Comparison of ENCODE assay signal across 17 mouse cellular contexts in the genomic region with DNA sequence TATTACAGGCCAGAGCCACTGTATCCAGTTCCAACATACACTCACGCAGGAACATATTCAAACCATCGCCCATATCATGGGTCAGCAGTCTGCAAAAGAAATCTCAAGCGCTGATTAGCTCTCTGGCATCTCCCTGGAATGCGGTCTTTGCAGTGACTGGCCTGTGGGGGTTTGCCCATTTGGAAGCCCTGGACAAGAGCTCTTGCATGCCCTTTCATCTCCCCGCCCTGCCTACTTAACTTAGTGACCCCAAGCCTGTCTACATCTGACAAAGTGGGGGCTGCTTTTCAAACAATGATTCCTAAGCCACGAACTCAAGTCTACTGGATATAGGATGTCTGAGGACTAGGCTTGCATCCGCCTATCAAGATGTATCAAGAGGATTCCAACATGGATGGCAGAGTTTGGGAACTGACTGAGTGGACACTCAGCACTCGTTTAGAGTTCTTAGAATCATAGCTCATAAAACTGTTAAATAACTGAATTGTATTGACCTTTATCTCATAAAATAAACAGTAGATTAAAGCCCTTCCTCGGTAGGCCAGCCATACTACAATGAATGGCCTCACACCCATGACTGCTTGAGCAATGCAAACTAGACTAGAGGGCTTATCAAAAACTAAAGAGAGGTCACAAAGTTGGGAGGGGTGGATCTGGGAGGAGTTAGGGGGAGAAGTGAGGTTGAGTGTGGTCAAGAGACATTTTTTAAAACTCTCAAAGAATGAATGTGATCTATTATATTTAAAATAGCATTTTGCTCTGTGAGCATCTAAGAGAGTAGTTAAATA.
"Had no signal": no experiment of that assay in that cellular context is flagged by ENCODE, and none has a peak within 500 bp of the region (broad histone marks: within the 10 kb centered on the region; RNA-seq: fewer than 3 reads in every experiment).

No protein-coding gene starts in this region.

- ATAC-seq: hindbrain, postnatal 0 days; intestine, embryonic 16.5 days; liver, postnatal 0 days; midbrain, embryonic 16.5 days had no signal

- H3K9me3 ChIP-seq: limb, embryonic 12.5 days; liver, embryonic 13.5 days; midbrain, embryonic 12.5 days; neural tube, embryonic 13.5 days had no signal

- H3K4me1 ChIP-seq: liver, embryonic 13.5 days; megakaryocyte, embryonic 14.5 days; midbrain, embryonic 12.5 days; neural tube, embryonic 13.5 days had no signal

- H3K27me3 ChIP-seq: limb, embryonic 12.5 days; liver, embryonic 13.5 days; megakaryocyte, embryonic 14.5 days; midbrain, embryonic 12.5 days; neural tube, embryonic 13.5 days had no signal

- H3K9ac ChIP-seq: limb, embryonic 12.5 days; liver, embryonic 13.5 days; liver, postnatal 0 days; midbrain, embryonic 12.5 days; neural tube, embryonic 13.5 days had no signal

- DNase-seq: kidney, adult 2 months; kidney, postnatal 36 days; layer of hippocampus, adult 9-11 months; liver; liver, embryonic 13.5 days; liver, postnatal 0 days; right cerebral cortex, postnatal 14 days; thymus, adult 18-20 months; thymus, postnatal 14 days had no signal

- H3K27ac ChIP-seq: hindbrain, postnatal 0 days; limb, embryonic 12.5 days; liver, embryonic 13.5 days; macrophage; midbrain, embryonic 12.5 days; neural tube, embryonic 13.5 days had no signal

- H3K4me2 ChIP-seq: limb, embryonic 12.5 days; liver, embryonic 13.5 days; midbrain, embryonic 12.5 days; neural tube, embryonic 13.5 days had no signal

- H3K4me3 ChIP-seq: limb, embryonic 12.5 days; liver, embryonic 13.5 days; megakaryocyte, embryonic 14.5 days; midbrain, embryonic 12.5 days; neural tube, embryonic 13.5 days had no signal

- H3K36me3 ChIP-seq: limb, embryonic 12.5 days; liver, embryonic 13.5 days; midbrain, embryonic 12.5 days; neural tube, embryonic 13.5 days had no signal
